Mouse (Mus musculus) embryo, embryonic 11.5 days (tissue): ENCODE measurements at regions not wholly inside any gene's neighbourhood (a gene's known extent, or its start where the extent isn't known, plus 50 kb on each side); places are given as distances from the start of the nearest gene placed in this dataset.
A peak's percentile ranks its signal among the peaks of the same experiment; 100 is the strongest.
"Not testable (repeated sequence)": the region's sequence is repeated elsewhere in the genome, so short reads cannot be mapped to it uniquely, and the experiment has no call there.

Experiments
- DNase-seq: peaks from one replicate; pipeline ENCODE4 v3.0.0-alpha.2; 2012; ENCODE audit warnings: low read depth, low spot score

DNA sequence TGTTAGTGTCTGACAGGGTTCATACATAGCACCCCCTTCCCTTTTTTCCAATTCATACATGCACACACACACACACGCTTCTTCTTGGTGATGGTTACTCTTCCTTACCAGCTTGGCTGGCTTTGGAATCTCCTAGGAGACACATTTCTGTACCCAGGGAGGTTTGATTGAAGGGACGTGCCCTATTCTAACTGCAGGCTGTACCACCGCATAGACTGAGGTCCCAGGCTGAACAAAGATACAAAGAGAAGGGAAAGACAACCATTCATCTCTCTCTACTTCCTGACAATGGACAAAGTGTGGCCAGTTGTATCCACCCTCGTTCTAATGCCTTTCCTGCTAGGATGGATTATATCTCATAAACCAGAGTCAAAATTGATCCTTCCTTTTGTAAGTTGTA lies 100.0 kb downstream of the Raet1d start:
- DNase-seq = not testable (repeated sequence)

GRCm38 (mm10) chr10:22460818-22461479 lies 100.6 kb downstream of the Raet1d start:
- DNase-seq = not testable (repeated sequence)

DNA sequence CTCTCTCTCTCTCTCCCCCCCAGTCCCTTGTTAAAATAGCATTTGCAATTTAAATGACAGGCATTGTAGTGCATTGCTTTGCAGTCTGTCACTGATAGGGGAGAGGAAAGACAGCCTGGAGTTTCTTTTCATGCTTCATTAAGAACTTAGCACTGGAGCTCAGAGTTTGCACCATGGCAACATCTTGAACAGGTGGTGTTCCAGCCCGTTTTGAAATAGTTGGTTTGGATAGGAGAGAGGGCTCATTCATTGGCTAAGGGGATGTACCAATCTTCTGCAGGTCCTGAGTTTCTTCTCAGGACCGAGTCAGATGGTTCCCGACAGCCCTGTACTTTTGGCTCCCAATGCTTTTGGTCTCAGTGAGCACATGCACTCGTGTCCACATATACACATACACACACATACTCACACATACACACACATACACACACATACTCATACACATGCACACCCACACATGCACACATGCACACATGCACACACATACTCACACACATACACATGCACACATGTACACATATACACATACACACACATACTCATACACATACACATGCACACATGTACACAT lies 101.2 kb downstream of the Raet1d start:
- not testable (repeated sequence) for DNase-seq

DNA sequence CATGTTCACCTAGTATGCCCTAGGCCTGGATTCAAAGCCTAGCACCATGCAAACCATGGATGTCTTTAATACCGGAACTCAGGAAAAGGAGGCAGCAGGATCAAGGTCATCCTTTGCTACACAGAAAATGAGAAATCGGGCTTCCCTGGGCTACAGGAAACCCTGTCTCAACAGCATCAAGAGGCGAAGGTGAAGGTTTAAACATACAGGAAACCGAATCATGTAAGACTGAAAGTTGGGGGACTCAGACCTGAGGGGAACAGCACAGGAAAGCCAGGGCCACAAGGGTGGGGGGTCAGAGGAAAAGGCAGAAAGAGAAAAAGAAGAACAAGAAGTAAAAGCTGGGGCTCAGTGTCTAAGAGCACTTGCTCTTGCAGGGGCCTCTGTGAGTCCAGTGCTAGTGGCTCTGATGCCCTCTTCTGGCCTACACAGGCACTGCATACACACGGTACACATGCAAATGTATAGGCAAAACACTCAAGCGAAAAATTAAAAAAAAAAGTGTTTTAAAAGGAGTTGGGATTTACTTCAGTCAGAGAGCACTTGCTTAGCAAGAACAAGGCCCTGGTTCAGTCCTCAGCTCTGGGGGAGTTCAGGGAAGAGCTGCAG lies 111.5 kb downstream of the Raet1d start:
- not testable (repeated sequence) for DNase-seq

DNA sequence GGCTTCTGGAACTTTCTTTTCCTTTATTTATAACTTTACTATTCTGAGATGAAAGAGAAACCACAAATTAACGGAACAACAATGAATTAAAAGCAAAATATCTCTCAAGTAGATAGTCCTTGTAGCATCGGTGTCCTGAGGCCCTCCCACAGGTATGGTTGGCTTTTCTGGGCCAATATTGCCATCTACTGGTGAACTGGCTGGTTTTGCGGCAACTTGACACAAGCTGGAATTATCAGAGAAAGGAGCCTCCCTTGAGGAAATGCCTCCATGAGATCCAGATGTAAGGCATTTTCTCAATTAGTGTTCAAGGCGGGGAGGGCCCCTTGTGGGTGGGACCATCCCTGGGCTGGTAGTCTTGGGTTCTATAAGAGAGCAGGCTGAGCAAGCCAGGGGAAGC lies 119.5 kb downstream of the Raet1d start:
- DNase-seq = peak; percentile 45

DNA sequence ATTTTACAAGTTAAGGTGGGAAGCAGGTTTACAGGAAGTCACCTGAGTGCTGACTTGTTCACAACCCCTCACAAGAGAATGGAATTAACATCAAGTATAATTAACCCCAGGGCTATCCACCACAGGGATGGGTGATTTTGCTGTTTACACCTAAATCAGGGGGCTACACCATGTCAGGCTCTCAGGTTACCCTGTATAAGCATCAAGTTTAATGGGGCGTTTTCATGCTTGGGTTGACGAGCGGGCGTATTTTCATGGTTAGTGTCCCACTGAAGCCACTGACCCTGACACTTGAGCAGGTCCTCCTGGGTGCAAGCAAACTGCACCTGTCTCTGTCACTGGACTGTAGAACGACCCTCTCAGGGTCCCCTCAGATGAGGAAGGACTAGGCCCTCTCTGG lies 126.7 kb downstream of the Raet1d start:
- not testable (repeated sequence) for DNase-seq

DNA sequence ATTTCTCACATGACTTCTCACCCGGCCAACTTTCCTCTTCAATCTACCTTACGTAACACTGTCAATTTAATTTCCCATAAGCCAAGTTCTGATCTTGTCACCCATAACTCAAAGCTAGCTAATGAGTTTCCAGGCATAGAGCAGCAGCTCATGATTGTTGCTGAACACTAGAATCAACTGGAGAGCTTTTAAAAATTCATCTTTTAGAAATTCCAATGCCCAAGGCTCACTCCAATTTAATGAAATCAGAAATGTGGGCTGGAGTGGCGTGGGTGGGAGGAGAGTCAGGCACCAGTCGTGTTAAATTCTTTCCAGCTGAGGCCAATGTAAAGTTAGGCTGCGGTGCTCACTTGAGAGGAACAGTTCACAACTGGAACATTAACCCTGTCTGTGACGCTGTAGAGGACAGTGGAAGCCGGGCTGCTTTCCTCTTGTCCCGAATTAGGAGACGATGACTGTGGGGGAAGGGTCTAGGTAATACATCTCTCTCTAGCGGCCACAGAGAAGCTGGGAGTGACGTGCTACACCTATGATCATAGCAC lies 131.5 kb downstream of the Raet1d start:
- not testable (repeated sequence) for DNase-seq

GRCm38 (mm10) chr10:22495975-22496496 lies 135.7 kb downstream of the Raet1d start:
- DNase-seq = no peak
